Mouse (Mus musculus) midbrain, postnatal 0 days (tissue): ENCODE measurements around the gene Ciao2b. TPM values are rescaled to one million over a fixed set of nuclear protein-coding genes. Genes with fewer than 3 reads are reported as not detected.

ENCODE experiments used
- ATAC-seq: fragments of 200-750 bp; cut with Nextera tagmentation; 2 replicates; pipeline ENCODE4 v1.8.0; 2017; ENCODE audit warnings: moderate number of reproducible peaks, mild to moderate bottlenecking, moderate TSS enrichment, moderate library complexity; ENCODE audit not compliant: low FRiP score
- DNase-seq: peaks from one replicate; pipeline ENCODE4 v3.0.0-alpha.2; 2015; ENCODE audit warnings: low spot score
- H3K27ac ChIP-seq: fragments of 300-500 bp; sonication (generic); 2 replicates; pipeline ENCODE4 v1.5.1; 2014; ENCODE audit warnings: low read depth, mild to moderate bottlenecking, low read length, mixed read lengths
- H3K27me3 ChIP-seq: fragments of 300-500 bp; sonication (generic); 2 replicates; pipeline ENCODE4 v1.6.1; 2014; ENCODE audit warnings: low read length, control low read depth, mixed read lengths; ENCODE audit not compliant: insufficient read depth
- H3K36me3 ChIP-seq: fragments of 300-500 bp; sonication (generic); 2 replicates; pipeline ENCODE4 v1.6.1; 2014; ENCODE audit warnings: low read length, control low read depth, mixed read lengths; ENCODE audit not compliant: insufficient read depth
- H3K4me1 ChIP-seq: fragments of 300-500 bp; sonication (generic); 2 replicates; pipeline ENCODE4 v1.6.1; 2014; ENCODE audit warnings: mild to moderate bottlenecking, control low read depth, antibody characterized with exemption, low read length, mixed read lengths; ENCODE audit not compliant: insufficient read depth
- H3K4me2 ChIP-seq: fragments of 300-500 bp; sonication (generic); 2 replicates; pipeline ENCODE4 v1.6.1; 2014; ENCODE audit warnings: low read depth, mild to moderate bottlenecking, low read length, mixed read lengths; ENCODE audit not compliant: poor library complexity, severe bottlenecking
- H3K4me3 ChIP-seq: fragments of 300-500 bp; sonication (generic); 2 replicates; pipeline ENCODE4 v1.5.1; 2014; ENCODE audit warnings: low read depth, mild to moderate bottlenecking, low read length, moderate library complexity
- H3K9ac ChIP-seq: fragments of 300-500 bp; sonication (generic); replicated peaks from 2 replicates; pipeline ENCODE4 v1.6.1; 2014; ENCODE audit warnings: mild to moderate bottlenecking, low read length, moderate library complexity, mixed read lengths; ENCODE audit not compliant: poor library complexity, severe bottlenecking
- H3K9me3 ChIP-seq: fragments of 300-500 bp; sonication (generic); 2 replicates; pipeline ENCODE4 v1.6.1; 2016; ENCODE audit warnings: low read length, control low read depth
- CTCF ChIP-seq: IDR thresholded peaks from 2 replicates; pipeline ENCODE4 v1.5.1; 2016; ENCODE audit warnings: antibody characterized with exemption, mild to moderate bottlenecking
- WGBS: fragments of 180-500 bp; shearing (Covaris S2); extraction: QIAGEN DNeasy Blood & Tissue Kit; methylation state at CpG from one replicate; pipeline ENCODE4 v1.1.7; 2014; 5-methylcytosine and 5-hydroxymethylcytosine counted together
- polyA plus RNA-seq: library from polyadenylated mRNA; unstranded; fragments of >200 nt; fragmentation: Nextera tagmentation; extraction: Ambion mirVana; gene quantifications from 2 replicates; pipeline ENCODE4 v1.2.1, GENCODE M21; 2015
- total RNA-seq: library from RNA; depleted of rRNA; stranded (reverse); fragments of >200 nt; gene quantifications from 2 replicates; pipeline ENCODE4 v1.2.3, GENCODE M21; 2014

Ciao2b gene
- total and polyA plus RNA-seq, 2 experiments from 2014 or later = 84.0 to 108 TPM

- Histone ChIP-seq H3K36me3 (no peaks in the 10 kb centered on the region), H3K27ac (no peak overlapping the region), H3K9me3 (no peaks in the 10 kb centered on the region), H3K27me3 (peaks cover 4% of the 10 kb centered on the region; the same call in 1 of the 2 replicates), H3K4me2 (no peak overlapping the region; the same call in 1 of the 2 replicates), H3K9ac (no peak overlapping the region), H3K4me1 (peaks cover 11% of the 10 kb centered on the region), H3K4me3 (no peak overlapping the region)
- WGBS = 77% methylated on average over 22 of the region's 22 CpGs
- ATAC-seq = no peak
- no peak for TF ChIP-seq CTCF
- peak; percentile 5 for DNase-seq
Measured at GRCm38 (mm10) chr8:104629306-104630110, 12.3 kb downstream of the Ciao2b start.

GRCm38 (mm10) chr8:104628402-104628801, 13.4 kb downstream of the Ciao2b start:
- Histone ChIP-seq H3K4me2 (no peak overlapping the region), H3K36me3 (no peaks in the 10 kb centered on the region), H3K9me3 (no peaks in the 10 kb centered on the region), H3K4me3 (no peak overlapping the region), H3K4me1 (peaks cover 11% of the 10 kb centered on the region), H3K27ac (no peak overlapping the region), H3K9ac (no peak overlapping the region), H3K27me3 (peaks cover 4% of the 10 kb centered on the region; the same call in 1 of the 2 replicates)
- ATAC-seq (no peak), DNase-seq (no peak)
- WGBS = 96% methylated on average over 21 of the region's 21 CpGs
- no peak for TF ChIP-seq CTCF

- Histone ChIP-seq H3K4me1 (peaks cover 11% of the 10 kb centered on the region), H3K36me3 (no peaks in the 10 kb centered on the region), H3K9me3 (no peaks in the 10 kb centered on the region), H3K9ac (no peak overlapping the region), H3K27ac (no peak overlapping the region), H3K4me2 (no peak overlapping the region), H3K4me3 (no peak overlapping the region), H3K27me3 (peaks cover 4% of the 10 kb centered on the region; the same call in 1 of the 2 replicates)
- ATAC-seq (no peak), DNase-seq (no peak)
- TF ChIP-seq CTCF = no peak
- WGBS = 66% methylated on average over 4 of the region's 4 CpGs
Measured at GRCm38 (mm10) chr8:104627065-104627740, 14.6 kb downstream of the Ciao2b start.

GRCm38 (mm10) chr8:104624161-104624560, 17.6 kb downstream of the Ciao2b start, which contains the start of gene Cdh16:
TSS of gene Cdh16 (minus strand) at chr8:104624396.
- no peak for TF ChIP-seq CTCF
- Histone ChIP-seq H3K9me3 (no peaks in the 10 kb centered on the region), H3K4me2 (no peak within 1 kb of the TSS), H3K27me3 (no peaks in the 10 kb centered on the region), H3K36me3 (no peaks in the 10 kb centered on the region), H3K27ac (no peak within 1 kb of the TSS), H3K9ac (no peak within 1 kb of the TSS), H3K4me3 (no peak within 1 kb of the TSS), H3K4me1 (no peaks in the 10 kb centered on the region)
- WGBS = 78% methylated on average over 6 of the region's 6 CpGs
- DNase-seq (no peak), ATAC-seq (no peak)

DNA sequence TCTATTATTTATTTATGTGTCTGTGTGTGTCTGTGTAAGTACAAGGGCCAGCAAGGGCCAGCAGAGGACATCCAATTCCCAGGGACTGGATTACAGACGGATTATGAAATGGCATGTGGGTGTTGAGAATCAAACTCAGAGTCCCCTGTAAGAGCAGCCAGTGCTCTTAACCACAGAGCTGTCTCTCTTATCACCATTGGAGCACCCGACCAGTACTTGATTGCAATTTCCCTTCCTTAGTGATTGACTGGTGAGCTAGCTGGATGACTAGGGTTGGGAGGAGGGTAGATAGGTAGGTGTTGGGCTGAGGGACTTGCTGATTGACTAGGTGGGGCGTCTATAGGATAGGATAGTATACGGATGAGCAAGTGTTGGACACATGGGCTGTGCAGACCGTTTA, 21.0 kb downstream of the Ciao2b start:
- H3K9ac ChIP-seq = no peak overlapping the region
- DNase-seq = no peak
- H3K9me3 ChIP-seq = no peaks in the 10 kb centered on the region
- no peak overlapping the region for H3K4me3 ChIP-seq
- no peaks in the 10 kb centered on the region for H3K4me1 ChIP-seq
- H3K27ac ChIP-seq = no peak overlapping the region
- no peaks in the 10 kb centered on the region for H3K27me3 ChIP-seq
- no peaks in the 10 kb centered on the region for H3K36me3 ChIP-seq
- TF ChIP-seq CTCF = no peak
- 77% methylated on average over 5 of the region's 5 CpGs for WGBS
- ATAC-seq = no peak
- H3K4me2 ChIP-seq = no peak overlapping the region

- no peak for TF ChIP-seq CTCF
- Histone ChIP-seq H3K4me1 (no peaks in the 10 kb centered on the region), H3K9me3 (no peaks in the 10 kb centered on the region), H3K27me3 (no peaks in the 10 kb centered on the region), H3K9ac (no peak overlapping the region), H3K4me2 (no peak overlapping the region), H3K27ac (no peak overlapping the region), H3K36me3 (no peaks in the 10 kb centered on the region), H3K4me3 (no peak overlapping the region)
- no peak for DNase-seq
- 83% methylated on average over 4 of the region's 4 CpGs for WGBS
- no peak for ATAC-seq
Measured at GRCm38 (mm10) chr8:104613119-104613518, 28.6 kb downstream of the Ciao2b start.
